Mouse (Mus musculus) ovary, adult 18-20 months (tissue): ENCODE results near the gene Capn11.

Experiments used
- DNase-seq: peaks from one replicate; pipeline ENCODE4 v3.0.0; 2022; ENCODE audit warnings: low spot score, mixed read lengths

Capn11 gene

DNA sequence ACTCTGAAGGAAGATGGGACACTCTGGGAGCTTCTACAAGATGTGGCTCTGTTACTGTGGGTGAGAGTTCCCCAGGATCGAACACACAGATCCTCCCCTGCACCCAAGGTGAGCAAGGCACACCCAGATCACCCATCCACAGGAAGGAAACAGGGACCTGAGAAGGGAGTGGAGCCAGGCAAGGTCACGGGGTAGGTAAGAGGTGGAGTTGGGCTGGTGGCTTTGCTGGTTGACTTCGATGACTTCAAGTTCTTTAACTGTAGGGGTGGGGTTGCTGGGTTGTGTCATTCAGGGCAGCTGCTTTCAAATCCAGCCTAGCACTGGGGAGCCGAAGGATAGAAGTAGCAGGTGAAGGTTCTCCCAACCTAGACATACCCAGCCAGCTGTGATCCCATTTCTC, 23.7 kb upstream of the Capn11 start:
- no peak for DNase-seq

DNA sequence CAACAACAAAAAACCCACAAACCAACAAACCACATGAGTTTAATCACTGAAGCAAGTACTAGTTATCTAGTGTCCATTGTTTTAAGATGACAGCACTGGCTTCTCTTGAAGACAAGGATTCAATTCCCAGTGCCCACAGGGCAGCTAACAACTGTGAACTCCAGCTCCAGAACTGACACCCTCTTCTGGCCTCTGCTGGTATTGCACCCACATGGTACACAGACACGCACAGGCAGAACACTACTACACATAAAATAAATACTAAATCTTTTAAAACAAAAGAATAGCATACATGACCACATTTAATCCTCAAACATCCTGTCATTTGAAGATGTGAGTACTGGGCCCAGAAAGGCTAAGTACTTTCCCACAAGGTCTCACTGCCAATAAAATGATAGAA, 22.5 kb upstream of the Capn11 start:
- no peak for DNase-seq

DNA sequence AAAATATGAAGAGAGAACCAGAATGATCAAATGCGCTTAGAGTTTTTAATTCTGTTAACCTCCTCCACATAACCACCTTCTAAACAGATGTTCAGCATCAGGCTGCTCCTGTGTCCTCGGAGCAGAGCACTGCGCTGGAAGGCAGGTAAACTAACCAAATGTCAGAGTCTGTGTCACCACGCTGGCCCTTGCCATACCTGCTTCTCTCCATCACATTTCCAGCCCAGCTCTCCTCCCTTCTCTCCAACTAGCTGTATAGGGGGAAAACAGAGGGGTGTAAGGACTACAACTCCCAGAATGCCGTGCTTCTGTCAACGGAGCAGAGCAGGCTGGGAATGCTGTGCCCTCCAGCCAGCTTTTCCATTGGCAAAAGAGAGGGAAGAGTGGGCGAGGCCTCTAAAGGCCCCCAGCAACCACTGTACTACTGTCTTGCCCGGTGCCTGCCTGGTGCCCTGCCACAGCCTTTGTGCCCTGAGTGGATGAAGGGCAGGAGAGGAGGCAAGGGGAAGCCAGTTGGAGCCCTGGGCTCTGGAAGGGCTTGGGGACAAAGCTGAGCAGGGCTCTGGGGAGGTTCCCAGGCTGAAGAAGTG, 21.4 kb upstream of the Capn11 start:
- no peak for DNase-seq

GRCm38 (mm10) chr17:45678106-45678505, 19.0 kb upstream of the Capn11 start:
- no peak for DNase-seq

GRCm38 (mm10) chr17:45672598-45672997, 13.5 kb upstream of the Capn11 start:
- DNase-seq: no peak

GRCm38 (mm10) chr17:45671821-45672220, 12.7 kb upstream of the Capn11 start:
- no peak for DNase-seq

DNA sequence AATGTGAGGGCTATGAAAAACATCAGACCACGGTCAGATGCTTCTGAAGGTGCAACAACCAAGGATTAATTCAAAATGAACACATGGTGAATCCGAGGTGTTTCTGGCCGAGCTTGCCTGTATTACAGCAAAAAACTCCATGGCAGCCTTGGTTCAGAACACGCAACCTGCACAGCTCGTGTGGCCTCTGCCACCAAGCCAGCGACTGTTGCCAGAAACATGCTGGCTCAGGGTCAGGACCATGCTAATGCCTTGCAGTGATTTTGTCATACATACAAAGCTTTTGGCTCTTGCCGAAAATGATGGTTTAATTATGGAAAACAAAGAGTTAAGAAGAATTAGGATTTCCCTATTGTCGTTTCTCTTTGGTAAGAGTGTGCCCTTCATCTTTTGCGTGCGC, 8.9 kb upstream of the Capn11 start:
- DNase-seq: no peak

DNA sequence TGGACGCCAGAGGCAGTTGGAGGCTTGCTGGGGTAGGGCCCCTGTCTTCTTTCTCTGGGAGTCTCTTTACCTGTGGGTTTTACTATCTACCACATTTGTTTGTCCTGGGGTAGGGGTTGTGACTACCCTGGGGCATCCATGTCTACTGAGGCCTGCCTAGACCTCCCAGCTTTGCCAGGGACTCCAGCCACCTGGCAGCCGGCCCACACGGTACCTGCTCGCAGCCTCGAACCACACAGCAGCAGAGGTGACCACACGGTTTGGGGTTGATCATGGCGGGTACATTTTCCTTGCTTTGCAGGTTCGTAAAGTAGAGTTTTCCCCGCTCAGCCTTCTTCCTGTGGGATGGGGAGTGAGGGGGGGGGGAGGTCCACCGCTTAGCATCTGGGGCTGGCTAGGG, 8.4 kb upstream of the Capn11 start:
- DNase-seq: no peak

DNA sequence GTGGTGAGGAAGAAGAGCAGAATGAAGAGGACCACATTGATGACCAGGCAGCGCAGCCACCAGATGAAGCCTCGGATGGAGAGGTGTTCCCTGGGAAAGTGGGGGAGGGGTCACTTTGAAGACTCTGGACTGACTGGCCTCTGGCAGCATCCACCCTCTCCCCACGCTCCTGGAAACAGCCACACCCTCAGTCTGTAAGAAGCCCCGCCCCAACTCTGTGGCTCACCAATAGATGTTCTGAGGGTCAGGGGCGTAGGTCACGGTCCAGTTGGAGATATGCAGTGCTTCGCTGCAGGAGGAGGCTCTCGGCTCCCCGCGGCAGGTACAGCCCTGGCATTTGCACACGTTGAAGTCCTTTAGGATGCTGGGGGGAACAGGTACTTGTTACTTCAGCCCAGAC, 7.0 kb upstream of the Capn11 start:
- DNase-seq: no peak

GRCm38 (mm10) chr17:45664608-45665007, 5.5 kb upstream of the Capn11 start:
- no peak for DNase-seq

DNA sequence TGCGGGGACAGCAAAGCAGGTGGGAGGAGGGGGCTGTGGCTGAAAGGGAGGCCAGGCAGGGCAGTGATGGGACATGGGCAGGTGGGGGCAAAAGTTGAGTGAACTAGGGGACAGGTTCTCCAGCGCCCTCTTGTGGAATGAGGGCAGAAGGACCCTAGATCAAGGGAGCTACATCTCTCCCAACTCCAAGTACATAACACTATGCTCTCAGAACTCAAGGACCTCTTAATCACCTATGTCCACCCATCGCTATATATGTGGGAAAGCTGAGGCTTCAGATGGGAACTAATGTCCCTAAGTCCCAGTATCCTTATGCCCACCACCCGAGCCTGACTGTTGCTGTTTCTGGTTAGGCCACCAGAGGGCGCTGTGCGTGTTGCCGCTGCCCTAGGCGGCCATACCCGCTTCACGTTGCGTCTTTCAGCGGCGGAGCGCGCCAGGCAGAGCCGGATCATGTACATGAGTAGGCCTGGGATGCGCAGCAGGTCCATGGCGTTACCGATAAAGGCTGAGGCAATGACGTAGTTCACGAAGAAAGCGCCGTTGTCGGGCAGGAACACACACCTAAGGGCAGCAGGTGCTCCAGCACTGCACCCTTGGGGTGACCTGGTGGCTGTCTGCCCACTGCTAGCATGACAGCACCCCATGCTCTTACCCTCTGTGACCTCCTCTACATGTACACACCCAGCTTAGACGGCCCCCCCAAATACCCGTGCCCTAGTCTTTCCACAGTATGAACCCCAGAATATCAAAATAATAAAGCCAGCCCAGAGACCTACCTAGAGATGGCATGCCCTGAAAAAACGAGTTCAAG, 4.2 kb upstream of the Capn11 start:
- DNase-seq: no peak

- no peak for DNase-seq
Measured at GRCm38 (mm10) chr17:45655820-45656219, 3.3 kb downstream of the Capn11 start.

GRCm38 (mm10) chr17:45653233-45653632, 5.9 kb downstream of the Capn11 start:
- DNase-seq: no peak

- DNase-seq: no peak
Measured at GRCm38 (mm10) chr17:45644185-45644584, 14.9 kb downstream of the Capn11 start.

DNA sequence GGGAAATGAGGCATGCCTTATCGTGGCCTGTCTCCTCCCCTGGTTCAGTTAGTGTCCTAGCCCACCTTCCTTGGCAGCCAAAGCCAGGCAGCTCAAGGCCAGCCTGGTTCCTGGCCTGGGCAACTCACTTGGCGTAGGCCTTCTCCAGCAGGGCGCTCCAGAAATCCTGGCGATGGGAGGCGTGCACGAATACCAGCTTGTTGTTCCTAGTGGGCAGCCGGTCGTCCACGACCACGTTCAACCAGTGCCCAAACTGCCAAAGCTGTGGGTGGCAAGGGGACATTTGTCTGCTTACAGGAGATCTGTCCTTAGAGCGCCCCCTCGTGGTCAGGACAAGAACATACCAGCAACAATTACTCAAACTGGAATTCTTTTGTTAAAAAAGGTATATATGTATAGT, 16.4 kb downstream of the Capn11 start:
- DNase-seq: no peak

DNA sequence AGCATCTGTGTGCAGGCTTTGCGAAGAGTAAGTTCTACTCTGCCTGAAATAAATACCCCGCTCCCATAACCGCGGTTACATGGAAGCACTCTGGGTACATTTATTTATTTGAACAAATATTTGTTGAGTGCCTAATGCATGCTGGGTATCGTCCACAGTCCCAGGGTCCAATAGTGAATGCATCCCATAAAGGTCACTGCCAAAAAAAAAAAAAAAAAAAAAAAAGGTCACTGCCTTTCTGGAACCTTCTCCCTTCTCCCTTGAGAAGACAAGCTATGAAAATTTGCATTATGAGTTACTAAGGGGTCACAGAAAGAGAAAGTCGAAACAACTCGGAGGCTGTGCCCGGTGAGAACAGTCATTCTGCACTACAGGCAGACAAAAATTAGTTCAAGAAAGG, 17.1 kb downstream of the Capn11 start:
- no peak for DNase-seq

GRCm38 (mm10) chr17:45638596-45639295, 20.4 kb downstream of the Capn11 start:
- DNase-seq: no peak

DNA sequence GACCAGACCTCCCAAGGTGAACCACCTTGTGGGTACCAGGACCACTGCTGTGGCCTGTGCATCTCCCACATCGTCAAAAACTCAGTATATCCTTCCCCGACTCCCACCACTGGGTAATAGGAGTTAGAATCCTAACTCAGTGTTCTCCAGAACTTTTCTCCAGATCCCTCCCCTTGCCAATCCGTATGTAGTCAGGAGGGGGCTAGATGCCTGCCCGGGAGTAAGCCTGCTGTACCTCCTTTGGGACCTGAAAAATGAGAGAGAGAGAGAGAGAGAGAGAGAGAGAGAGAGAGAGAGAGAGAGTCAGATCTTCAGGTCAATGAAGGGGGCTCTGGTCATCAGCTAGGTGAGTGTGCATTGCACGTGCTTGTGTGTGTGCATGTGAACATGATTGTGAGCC, 25.1 kb downstream of the Capn11 start:
- no peak for DNase-seq

DNA sequence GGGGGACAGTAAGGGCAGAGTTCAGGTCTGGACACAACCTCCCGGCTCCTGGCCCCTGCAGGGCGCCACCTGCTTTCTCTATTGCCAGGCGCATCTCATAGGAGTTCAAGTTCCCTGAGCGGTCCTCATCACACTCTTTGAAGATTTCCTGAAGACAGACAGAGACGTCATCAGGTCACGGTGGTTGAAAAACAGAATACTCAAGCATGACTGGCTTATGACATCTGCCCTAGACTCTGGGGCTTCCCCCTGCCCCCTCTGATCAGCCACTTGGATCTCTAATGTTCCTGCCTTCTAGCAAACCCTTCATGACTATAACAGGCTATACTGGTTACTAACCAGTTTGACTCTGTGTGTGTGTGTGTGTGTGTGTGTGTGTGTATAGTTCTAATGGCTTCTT, 27.2 kb downstream of the Capn11 start:
- no peak for DNase-seq

DNA sequence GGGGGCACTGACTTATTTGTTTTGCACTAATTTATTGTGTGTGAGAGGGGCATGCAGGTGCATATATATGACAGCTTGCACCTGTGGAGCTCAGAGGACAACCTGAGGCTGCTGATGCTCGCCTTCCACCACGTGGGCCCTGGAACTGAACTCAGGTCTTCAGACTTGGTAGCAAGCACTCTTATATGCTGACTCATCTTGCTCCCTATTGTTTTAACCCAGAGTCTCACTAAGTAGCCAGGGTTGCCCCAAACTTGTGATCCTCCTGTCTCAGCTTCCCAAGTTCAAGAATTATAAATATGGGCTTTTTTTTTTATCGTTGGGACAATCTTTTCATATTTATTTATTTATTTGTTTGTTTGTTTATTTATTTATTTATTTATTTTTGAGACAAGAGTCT, 28.1 kb downstream of the Capn11 start:
- DNase-seq: no peak

- DNase-seq: peak; percentile 47
Measured at GRCm38 (mm10) chr17:45629861-45630694, 29.0 kb downstream of the Capn11 start.
